Mouse (Mus musculus): ENCODE results near the gene Best3. TPM values are rescaled to one million over a fixed set of nuclear protein-coding genes. Genes with fewer than 3 reads are reported as not detected.

Gene Best3
- polyA plus RNA-seq, 1 experiment, result 1.4 TPM

DNA sequence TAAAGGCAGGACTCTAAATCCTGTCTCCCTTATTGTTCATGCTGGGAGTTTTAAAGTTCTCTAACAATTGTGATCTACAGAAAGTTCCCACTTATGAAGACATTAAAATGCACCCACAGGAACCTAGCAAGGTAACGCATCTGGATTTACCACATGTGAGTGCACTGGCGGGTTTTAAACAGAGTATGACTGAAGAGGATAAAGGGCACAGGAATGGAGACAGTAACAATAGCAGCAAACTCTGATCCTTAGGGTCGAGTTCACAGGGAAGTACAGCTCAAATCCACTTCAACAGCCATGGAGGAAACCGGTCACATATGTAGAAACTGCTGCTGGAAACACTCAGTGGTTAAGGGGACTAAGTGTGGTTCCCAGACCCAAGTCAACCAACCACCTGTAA lies 63.1 kb downstream of the Best3 start:
- H3K36me3 ChIP-seq (ENCODE audit: control insufficient read depth, insufficient read depth), result peaks cover 52% of the 10 kb centered on the region
- H3ac ChIP-seq (ENCODE audit: control insufficient read depth, insufficient read length), result no peak overlapping the region
- TF ChIP-seq TCF3 (IDR thresholded peaks at IDR 0.05; ENCODE audit: insufficient read length, low read depth) (no peak), E2F4 (IDR thresholded peaks at IDR 0.05; ENCODE audit: insufficient read depth) (no peak), USF1 (IDR thresholded peaks at IDR 0.05; ENCODE audit: low read depth) (no peak), MYOD1 (IDR thresholded peaks at IDR 0.05; ENCODE audit: control insufficient read depth in 1 of 3, insufficient read length in 2 of 3, low read depth in 2 of 3) (no peak), POLR2A (IDR thresholded peaks at IDR 0.05; ENCODE audit: insufficient read length, low read depth) (no peak), MAX (IDR thresholded peaks at IDR 0.05; ENCODE audit: low read depth) (no peak), SRF (IDR thresholded peaks at IDR 0.05; ENCODE audit: control insufficient read depth, insufficient read length, low read depth) (no peak), REST (IDR thresholded peaks at IDR 0.05; ENCODE audit: insufficient read depth, insufficient read length) (no peak), MYOG (IDR thresholded peaks at IDR 0.05; ENCODE audit: control insufficient read depth in 1 of 3, insufficient read depth in 1 of 3, insufficient read length in 2 of 3, low read depth in 2 of 3) (no peak), POLR2AphosphoS2 (IDR thresholded peaks at IDR 0.05; ENCODE audit: insufficient read length, low read depth) (no peak), CEBPB (IDR thresholded peaks at IDR 0.05; ENCODE audit: insufficient read depth, poor library complexity, severe bottlenecking) (no peak), TCF12 (IDR thresholded peaks at IDR 0.05; ENCODE audit: insufficient read depth, poor library complexity, severe bottlenecking) (no peak)
- no peaks in the 10 kb centered on the region for H3K27me3 ChIP-seq (ENCODE audit: control insufficient read depth, insufficient read depth, insufficient read length)
- H3K79me2 ChIP-seq (ENCODE audit: control insufficient read depth, insufficient read depth), result no peaks in the 10 kb centered on the region
- no peak overlapping the region for H3K4me2 ChIP-seq (ENCODE audit: low read depth)
- no peak overlapping the region for H3K4me3 ChIP-seq

DNA sequence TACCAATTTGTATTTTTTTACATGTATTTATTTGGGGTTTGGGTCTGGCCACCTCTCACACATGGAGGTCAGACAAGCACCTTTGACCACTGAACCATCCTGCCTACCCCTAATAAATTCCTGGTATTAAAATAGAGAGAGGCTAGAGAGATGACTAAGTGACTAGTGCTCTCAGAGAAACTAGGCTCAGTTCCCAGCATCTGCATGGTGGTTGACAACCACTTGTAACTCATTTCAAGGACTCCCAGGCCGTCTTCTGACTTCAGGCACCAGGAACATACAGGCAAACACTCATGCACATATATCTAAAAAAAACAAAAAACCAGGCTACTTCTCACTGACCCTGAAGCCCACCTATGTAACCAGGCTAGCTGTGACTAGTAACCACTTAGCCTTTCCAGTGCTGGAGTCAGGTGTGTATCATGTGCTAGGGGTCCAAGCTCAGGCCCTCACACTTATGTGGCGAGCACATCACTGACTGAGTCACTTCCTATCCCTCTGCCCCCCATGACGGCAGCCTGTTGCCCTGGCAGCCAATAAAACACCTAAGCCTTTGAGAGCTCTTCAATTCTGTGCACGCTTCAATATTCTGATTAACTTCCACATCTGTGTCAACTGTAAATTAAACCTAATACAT lies 64.0 kb downstream of the Best3 start:
- no peak overlapping the region for H3K4me3 ChIP-seq
- H3ac ChIP-seq (ENCODE audit: control insufficient read depth, insufficient read length), result no peak overlapping the region
- H3K36me3 ChIP-seq (ENCODE audit: control insufficient read depth, insufficient read depth), result peaks cover 59% of the 10 kb centered on the region
- H3K27me3 ChIP-seq (ENCODE audit: control insufficient read depth, insufficient read depth, insufficient read length), result no peaks in the 10 kb centered on the region
- H3K4me2 ChIP-seq (ENCODE audit: low read depth), result no peak overlapping the region
- no peak for TF ChIP-seq CEBPB (IDR thresholded peaks at IDR 0.05; ENCODE audit: insufficient read depth, poor library complexity, severe bottlenecking)
- TF ChIP-seq MAX (IDR thresholded peaks at IDR 0.05; ENCODE audit: low read depth), result no peak
- TF ChIP-seq MYOG (IDR thresholded peaks at IDR 0.05; ENCODE audit: control insufficient read depth in 1 of 3, insufficient read depth in 1 of 3, insufficient read length in 2 of 3, low read depth in 2 of 3), result no peak
- no peak for TF ChIP-seq TCF3 (IDR thresholded peaks at IDR 0.05; ENCODE audit: insufficient read length, low read depth)
- no peak for TF ChIP-seq POLR2AphosphoS2 (IDR thresholded peaks at IDR 0.05; ENCODE audit: insufficient read length, low read depth)
- TF ChIP-seq POLR2A (IDR thresholded peaks at IDR 0.05; ENCODE audit: insufficient read length, low read depth), result no peak
- TF ChIP-seq SRF (IDR thresholded peaks at IDR 0.05; ENCODE audit: control insufficient read depth, insufficient read length, low read depth), result no peak
- TF ChIP-seq E2F4 (IDR thresholded peaks at IDR 0.05; ENCODE audit: insufficient read depth), result no peak
- TF ChIP-seq USF1 (IDR thresholded peaks at IDR 0.05; ENCODE audit: low read depth), result no peak
- no peak for TF ChIP-seq TCF12 (IDR thresholded peaks at IDR 0.05; ENCODE audit: insufficient read depth, poor library complexity, severe bottlenecking)
- no peak for TF ChIP-seq MYOD1 (IDR thresholded peaks at IDR 0.05; ENCODE audit: control insufficient read depth in 1 of 3, insufficient read length in 2 of 3, low read depth in 2 of 3)
- no peak for TF ChIP-seq REST (IDR thresholded peaks at IDR 0.05; ENCODE audit: insufficient read depth, insufficient read length)
- H3K79me2 ChIP-seq (ENCODE audit: control insufficient read depth, insufficient read depth), result no peaks in the 10 kb centered on the region

DNA sequence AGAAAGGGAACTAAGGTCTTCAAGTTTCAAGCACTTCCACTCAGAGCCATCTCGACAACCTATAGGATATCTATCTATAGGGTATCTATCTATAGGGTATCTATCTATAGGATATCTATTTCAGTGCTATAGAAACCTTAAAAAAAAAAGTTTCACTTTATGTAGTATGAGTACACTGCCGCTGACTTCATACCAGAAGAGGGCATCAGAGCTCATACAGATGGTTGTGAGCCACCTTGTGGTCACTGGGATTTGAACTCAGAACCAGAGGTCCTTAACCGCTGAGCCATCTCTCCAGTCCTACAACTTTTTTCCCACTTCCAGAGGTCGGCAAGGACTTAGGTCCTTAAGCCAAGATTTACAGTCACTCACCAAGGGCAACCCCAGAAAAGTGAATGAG lies 69.6 kb downstream of the Best3 start:
- peaks cover 95% of the 10 kb centered on the region for H3K36me3 ChIP-seq (ENCODE audit: control insufficient read depth, insufficient read depth)
- TF ChIP-seq E2F4 (IDR thresholded peaks at IDR 0.05; ENCODE audit: insufficient read depth) (no peak), MYOG (IDR thresholded peaks at IDR 0.05; ENCODE audit: control insufficient read depth in 1 of 3, insufficient read depth in 1 of 3, insufficient read length in 2 of 3, low read depth in 2 of 3) (no peak), CEBPB (IDR thresholded peaks at IDR 0.05; ENCODE audit: insufficient read depth, poor library complexity, severe bottlenecking) (no peak)

DNA sequence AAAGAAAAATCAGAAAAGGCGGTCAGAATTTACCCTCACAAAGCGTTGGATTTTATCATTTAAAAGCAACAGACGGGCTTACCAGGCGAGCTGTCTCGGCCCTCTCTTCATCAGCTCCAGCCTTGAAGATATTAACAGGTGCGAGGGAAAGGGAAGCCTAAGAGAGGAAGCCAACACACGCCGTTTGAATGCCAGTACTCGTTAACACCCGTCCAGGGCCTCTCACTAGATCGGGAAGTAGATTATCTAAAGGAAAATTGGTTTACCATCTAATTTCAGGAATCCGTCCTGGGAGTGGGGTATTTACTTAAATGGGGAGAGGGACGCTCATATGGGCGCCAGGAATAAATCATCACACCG lies 76.8 kb downstream of the Best3 start:
- TF ChIP-seq E2F4 (IDR thresholded peaks at IDR 0.05; ENCODE audit: insufficient read depth) (no peak), USF1 (IDR thresholded peaks at IDR 0.05; ENCODE audit: low read depth) (no peak), REST (IDR thresholded peaks at IDR 0.05; ENCODE audit: insufficient read depth, insufficient read length) (no peak), CEBPB (IDR thresholded peaks at IDR 0.05; ENCODE audit: insufficient read depth, poor library complexity, severe bottlenecking) (no peak), TCF12 (IDR thresholded peaks at IDR 0.05; ENCODE audit: insufficient read depth, poor library complexity, severe bottlenecking) (no peak), POLR2AphosphoS2 (IDR thresholded peaks at IDR 0.05; ENCODE audit: insufficient read length, low read depth) (no peak), SRF (IDR thresholded peaks at IDR 0.05; ENCODE audit: control insufficient read depth, insufficient read length, low read depth) (no peak)

More for the DNA sequence above, 69.6 kb downstream of the Best3 start:
- Histone ChIP-seq H3K4me3 (no peak overlapping the region), H3K4me2 (ENCODE audit: low read depth) (no peak overlapping the region), H3K27me3 (ENCODE audit: control insufficient read depth, insufficient read depth, insufficient read length) (no peaks in the 10 kb centered on the region), H3ac (ENCODE audit: control insufficient read depth, insufficient read length) (no peak overlapping the region), H3K79me2 (ENCODE audit: control insufficient read depth, insufficient read depth) (peaks cover 23% of the 10 kb centered on the region)

More for the DNA sequence above, 76.8 kb downstream of the Best3 start:
- Histone ChIP-seq H3ac (ENCODE audit: control insufficient read depth, insufficient read length) (peak overlapping the region; percentile 79), H3K36me3 (ENCODE audit: control insufficient read depth, insufficient read depth) (peaks cover 43% of the 10 kb centered on the region), H3K27me3 (ENCODE audit: control insufficient read depth, insufficient read depth, insufficient read length) (no peaks in the 10 kb centered on the region), H3K4me2 (ENCODE audit: low read depth) (peak overlapping the region; percentile 87), H3K79me2 (ENCODE audit: control insufficient read depth, insufficient read depth) (peaks cover 48% of the 10 kb centered on the region), H3K4me3 (peak overlapping the region; percentile 88)

Measured in myocyte (in vitro differentiated cells).